Mouse (Mus musculus) olfactory bulb, adult 2 months (tissue): ENCODE measurements around the gene Herpud1.

Experiments
- CTCF ChIP-seq: fragments of 200-500 bp; IDR thresholded peaks from 2 replicates; pipeline ENCODE4 v1.5.1; 2012; ENCODE audit warnings: low read depth, mild to moderate bottlenecking, low read length, moderate library complexity; ENCODE audit not compliant: insufficient read depth
- POLR2A ChIP-seq: fragments of 200-500 bp; IDR thresholded peaks from 2 replicates; pipeline ENCODE4 v1.6.1; 2012; ENCODE audit warnings: mild to moderate bottlenecking, low read depth, low read length, moderate library complexity; ENCODE audit not compliant: insufficient read depth

DNA sequence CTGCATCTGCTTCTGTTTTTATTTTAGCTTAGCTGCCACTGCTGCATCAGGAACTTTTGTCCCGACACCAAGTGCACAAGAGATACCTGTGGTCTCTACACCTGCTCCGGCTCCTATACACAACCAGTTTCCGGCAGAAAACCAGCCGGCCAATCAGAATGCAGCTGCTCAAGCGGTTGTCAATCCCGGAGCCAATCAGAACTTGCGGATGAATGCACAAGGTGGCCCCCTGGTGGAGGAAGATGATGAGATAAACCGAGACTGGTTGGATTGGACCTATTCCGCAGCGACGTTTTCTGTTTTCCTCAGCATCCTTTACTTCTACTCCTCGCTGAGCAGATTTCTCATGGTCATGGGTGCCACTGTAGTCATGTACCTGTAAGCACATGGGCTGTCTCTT is 5.9 kb downstream of the Herpud1 start:
- 0 out of 2 replicates have a peak, but pooled peaks have one; percentile 20 for TF ChIP-seq CTCF
- no peak for TF ChIP-seq POLR2A
